Mouse (Mus musculus): ENCODE results near the gene Izumo1.

The Izumo1 gene

GRCm38 (mm10) chr7:45643441-45644178 is 22.0 kb downstream of the Izumo1 start:
- TF ChIP-seq GATA4 (IDR thresholded peaks at IDR 0.05; ENCODE audit: insufficient replicate concordance, low read length), result no peak

- no peak for TF ChIP-seq GATA4 (IDR thresholded peaks at IDR 0.05; ENCODE audit: insufficient replicate concordance, low read length)
Observed at GRCm38 (mm10) chr7:45644183-45644582, 22.6 kb downstream of the Izumo1 start.

GRCm38 (mm10) chr7:45644872-45645590 is 23.4 kb downstream of the Izumo1 start:
- no peak for TF ChIP-seq GATA4 (IDR thresholded peaks at IDR 0.05; ENCODE audit: insufficient replicate concordance, low read length)

GRCm38 (mm10) chr7:45645591-45645971 is 24.0 kb downstream of the Izumo1 start:
- no peak for TF ChIP-seq GATA4 (IDR thresholded peaks at IDR 0.05; ENCODE audit: insufficient replicate concordance, low read length)

- no peak for TF ChIP-seq GATA4 (IDR thresholded peaks at IDR 0.05; ENCODE audit: insufficient replicate concordance, low read length)
Observed at GRCm38 (mm10) chr7:45646671-45647070, 25.1 kb downstream of the Izumo1 start.

GRCm38 (mm10) chr7:45649351-45649750 is 27.7 kb downstream of the Izumo1 start:
- TF ChIP-seq GATA4 (IDR thresholded peaks at IDR 0.05; ENCODE audit: insufficient replicate concordance, low read length), result no peak

GRCm38 (mm10) chr7:45654424-45655047 is 32.9 kb downstream of the Izumo1 start:
- no peak for TF ChIP-seq GATA4 (IDR thresholded peaks at IDR 0.05; ENCODE audit: insufficient replicate concordance, low read length)

- no peak for TF ChIP-seq GATA4 (IDR thresholded peaks at IDR 0.05; ENCODE audit: insufficient replicate concordance, low read length)
Observed at GRCm38 (mm10) chr7:45660746-45661478, 39.3 kb downstream of the Izumo1 start.

- TF ChIP-seq GATA4 (IDR thresholded peaks at IDR 0.05; ENCODE audit: insufficient replicate concordance, low read length), result no peak
Observed at GRCm38 (mm10) chr7:45665303-45666138, 43.9 kb downstream of the Izumo1 start.

- TF ChIP-seq GATA4 (IDR thresholded peaks at IDR 0.05; ENCODE audit: insufficient replicate concordance, low read length), result no peak
Observed at GRCm38 (mm10) chr7:45666161-45666560, 44.5 kb downstream of the Izumo1 start, which contains the start of gene Fut2. Fut2 (minus strand) TSS chr7:45666394.

- no peak for TF ChIP-seq GATA4 (IDR thresholded peaks at IDR 0.05; ENCODE audit: insufficient replicate concordance, low read length)
Observed at GRCm38 (mm10) chr7:45667761-45668160, 46.1 kb downstream of the Izumo1 start.

GRCm38 (mm10) chr7:45668921-45669320 is 47.3 kb downstream of the Izumo1 start:
- TF ChIP-seq GATA4 (IDR thresholded peaks at IDR 0.05; ENCODE audit: insufficient replicate concordance, low read length), result no peak

GRCm38 (mm10) chr7:45677627-45678295 is 56.1 kb downstream of the Izumo1 start:
- no peak for TF ChIP-seq GATA4 (IDR thresholded peaks at IDR 0.05; ENCODE audit: insufficient replicate concordance, low read length)
